Mouse (Mus musculus): ENCODE results near the gene Rgs11.

Rgs11 gene

DNA sequence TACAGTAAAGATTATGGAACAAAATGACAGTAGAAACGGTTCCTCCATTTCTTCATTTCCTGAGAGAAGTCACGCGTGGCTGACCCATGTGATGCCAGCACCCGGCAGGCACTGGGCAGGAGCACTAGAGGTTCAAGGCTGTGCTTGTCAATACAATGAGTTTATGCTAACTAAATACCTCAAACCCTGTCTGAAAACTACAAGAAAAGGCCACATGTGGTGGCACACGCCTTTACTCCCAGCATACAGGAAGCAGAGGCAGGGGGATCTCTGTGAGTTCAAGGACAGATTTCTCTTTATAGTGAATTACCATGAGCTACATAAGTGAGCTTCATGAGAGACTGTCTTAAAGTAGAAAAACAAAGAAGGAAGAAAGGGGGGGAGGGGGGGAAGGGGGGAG is 28.4 kb downstream of the Rgs11 start:
- no peak for DNase-seq (ENCODE audit: low read depth, low spot score)

DNA sequence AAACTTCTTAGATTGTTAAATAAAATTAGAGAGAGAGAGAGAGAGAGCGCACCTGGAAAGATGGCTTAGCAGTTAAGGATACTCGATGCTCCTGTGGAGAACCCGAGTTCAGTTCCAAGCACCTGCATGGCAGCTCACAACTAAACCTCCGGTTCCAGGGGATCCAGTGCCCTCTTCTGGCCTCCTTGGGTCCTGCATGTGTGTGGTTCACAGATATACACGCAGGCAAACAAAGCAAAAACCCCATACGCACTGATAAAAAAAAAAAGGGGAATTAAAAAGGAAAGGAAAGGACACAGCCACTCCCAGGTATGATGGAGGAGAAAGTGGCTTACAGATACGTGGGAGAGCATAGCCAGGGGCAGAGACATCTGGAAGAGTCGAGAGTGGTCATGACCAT is 30.1 kb downstream of the Rgs11 start:
- peak; percentile 30 for DNase-seq (ENCODE audit: low read depth, low spot score)

- peak; percentile 52 for DNase-seq (ENCODE audit: low read depth, low spot score)
Measured at GRCm38 (mm10) chr17:26234386-26234785, 31.6 kb downstream of the Rgs11 start.

GRCm38 (mm10) chr17:26235077-26235815 is 32.5 kb downstream of the Rgs11 start:
- DNase-seq (ENCODE audit: low read depth, low spot score), result no peak

DNA sequence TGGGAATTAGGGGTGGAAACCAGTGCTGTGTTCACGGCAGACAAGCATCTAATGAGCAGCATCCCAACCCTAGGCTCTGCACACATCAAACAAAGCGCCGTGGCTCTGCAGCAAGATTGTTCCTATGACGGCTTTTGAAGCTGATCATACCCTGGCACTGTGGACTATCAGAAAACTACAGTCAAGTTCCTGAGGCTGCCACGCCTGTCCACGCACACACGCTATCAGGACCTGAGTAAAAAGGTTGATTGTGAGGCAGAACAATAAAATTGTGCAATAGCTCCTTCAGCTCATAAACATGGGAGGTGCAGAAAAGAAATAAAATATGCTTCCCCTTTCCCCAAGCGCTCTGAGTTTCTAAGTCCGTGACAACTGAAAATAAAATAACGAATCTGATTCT is 34.9 kb downstream of the Rgs11 start:
- DNase-seq (ENCODE audit: low read depth, low spot score), result peak; percentile 21

DNA sequence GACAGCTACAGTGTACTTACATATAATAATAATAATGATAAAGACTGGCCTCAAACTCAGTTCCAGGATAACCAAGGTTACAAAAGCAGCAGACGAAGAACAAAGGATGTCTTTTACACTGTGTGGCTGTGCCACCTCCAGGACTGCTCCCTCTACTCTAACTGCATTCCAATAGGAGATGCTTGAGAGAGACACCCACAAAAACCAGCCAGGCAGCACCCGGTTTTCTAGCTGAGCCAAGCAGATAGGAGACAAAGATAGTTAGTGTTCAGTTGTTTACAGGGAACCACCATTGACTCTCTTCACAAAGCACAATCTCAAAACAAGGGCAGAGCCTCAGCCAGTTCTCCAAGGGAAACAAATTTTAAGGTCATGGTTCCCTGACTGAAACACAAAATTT is 36.8 kb downstream of the Rgs11 start:
- no peak for DNase-seq (ENCODE audit: low read depth, low spot score)

DNA sequence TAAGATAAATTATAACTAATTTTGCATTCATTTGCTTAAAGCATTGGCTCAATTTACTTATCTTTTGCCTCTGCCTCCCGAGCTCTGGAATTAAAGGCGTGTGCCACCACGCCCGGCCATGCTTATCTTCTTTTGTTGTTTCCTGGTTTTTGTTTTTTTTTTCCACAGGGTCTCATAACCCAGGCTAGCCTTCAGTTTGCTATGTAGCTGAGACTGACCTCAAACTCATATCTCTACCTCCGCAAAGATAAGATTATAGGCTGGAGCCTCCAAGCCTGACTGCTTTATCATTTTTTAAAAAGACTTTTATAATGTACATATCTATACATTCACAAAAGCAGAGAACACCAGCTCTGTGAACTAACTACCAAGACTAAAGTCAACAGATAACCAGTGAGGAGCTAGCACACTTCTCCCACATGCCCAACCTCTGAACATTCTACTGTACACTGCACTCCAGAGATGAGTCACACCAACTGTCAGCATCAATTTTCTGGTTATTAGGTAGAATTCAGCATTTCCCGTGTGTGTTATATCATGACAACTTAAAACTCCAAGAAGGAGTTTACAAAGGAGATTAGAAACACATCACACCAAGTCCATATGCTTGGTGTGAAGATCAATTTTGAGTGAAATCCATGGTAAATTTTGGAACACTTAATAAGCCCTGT is 37.5 kb downstream of the Rgs11 start:
- peak; percentile 40 for DNase-seq (ENCODE audit: low read depth, low spot score)

GRCm38 (mm10) chr17:26240990-26241389 is 38.2 kb downstream of the Rgs11 start:
- DNase-seq (ENCODE audit: low read depth, low spot score), result no peak

- peak; percentile 80 for DNase-seq (ENCODE audit: low read depth, low spot score)
Measured at GRCm38 (mm10) chr17:26243471-26244100, 40.8 kb downstream of the Rgs11 start.

- DNase-seq (ENCODE audit: low read depth, low spot score), result peak; percentile 95
Measured at GRCm38 (mm10) chr17:26244101-26244841, 41.5 kb downstream of the Rgs11 start, which contains the start of gene Fam234a. TSS of gene Fam234a (minus strand) at chr17:26244242.

- DNase-seq (ENCODE audit: low read depth, low spot score), result no peak
Measured at GRCm38 (mm10) chr17:26251886-26252538, 49.3 kb downstream of the Rgs11 start.

DNA sequence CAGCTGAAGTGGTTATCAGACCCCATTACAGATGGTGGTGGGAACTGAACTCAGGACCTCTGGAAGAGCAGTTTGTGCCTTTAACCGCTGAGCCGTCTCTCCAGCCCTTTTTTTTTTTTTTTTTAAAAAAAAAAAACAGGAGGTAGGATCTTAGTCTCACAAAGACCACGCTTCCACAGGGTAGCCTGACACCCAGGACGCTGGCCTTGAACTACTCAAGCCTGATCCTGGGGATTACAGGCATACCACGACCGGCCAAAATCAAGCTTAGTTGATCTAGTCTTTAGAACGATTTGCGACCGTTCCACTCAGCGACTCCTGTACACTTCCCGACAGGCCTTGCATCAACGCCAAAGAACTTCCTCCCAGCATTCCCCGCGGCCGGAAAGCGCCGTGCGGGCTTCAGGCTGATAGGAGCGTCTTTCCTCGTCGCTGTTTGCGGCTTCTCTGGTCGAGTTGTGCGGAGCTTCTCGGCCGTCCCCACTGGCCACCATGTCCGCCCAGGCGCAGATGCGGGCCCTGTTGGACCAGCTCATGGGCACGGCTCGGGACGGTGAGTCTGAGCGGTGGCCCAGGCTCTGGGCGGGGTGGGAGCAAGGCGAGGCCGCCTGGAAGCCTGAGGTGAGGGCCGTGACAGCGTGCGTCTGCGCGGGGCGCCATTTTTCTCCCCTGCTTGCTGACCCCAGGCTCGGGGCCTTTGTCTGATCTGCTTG is 49.9 kb downstream of the Rgs11 start, which contains the start of gene Luc7l:
TSS of gene Luc7l (plus strand) at position 358 of the 713 bp plus-strand sequence.
- peak; percentile 92 for DNase-seq (ENCODE audit: low read depth, low spot score)

GRCm38 (mm10) chr17:26253399-26253798 is 50.6 kb downstream of the Rgs11 start:
- no peak for DNase-seq (ENCODE audit: low read depth, low spot score)

GRCm38 (mm10) chr17:26255313-26255712 is 52.6 kb downstream of the Rgs11 start:
- DNase-seq (ENCODE audit: low read depth, low spot score), result no peak

Data from CD4-positive helper T cell, adult 2 months (primary cell).